Mouse (Mus musculus) limb, embryonic 13.5 days (tissue): ENCODE measurements at regions not wholly inside any gene's neighbourhood (a gene's known extent, or its start where the extent isn't known, plus 50 kb on each side); places are given as distances from the start of the nearest gene placed in this dataset.

ENCODE experiments used
- ATAC-seq: fragments of 200-750 bp; cut with Nextera tagmentation; 2 replicates; pipeline ENCODE4 v1.8.0; 2017; ENCODE audit warnings: low read depth, moderate number of reproducible peaks, moderate TSS enrichment; ENCODE audit not compliant: low FRiP score
- H3K27ac ChIP-seq: fragments of 300-500 bp; sonication (generic); 2 replicates; pipeline ENCODE4 v1.5.1; 2015; ENCODE audit warnings: inconsistent platforms, mild to moderate bottlenecking, moderate library complexity
- H3K27me3 ChIP-seq: fragments of 300-500 bp; sonication (generic); 2 replicates; pipeline ENCODE4 v1.6.1; 2015; ENCODE audit warnings: mild to moderate bottlenecking, inconsistent platforms
- H3K36me3 ChIP-seq: fragments of 300-500 bp; sonication (generic); 2 replicates; pipeline ENCODE4 v1.6.1; 2015; ENCODE audit warnings: inconsistent platforms, mild to moderate bottlenecking, moderate library complexity
- H3K4me1 ChIP-seq: fragments of 300-500 bp; sonication (generic); 2 replicates; pipeline ENCODE4 v1.6.1; 2015; ENCODE audit warnings: inconsistent platforms
- H3K4me2 ChIP-seq: fragments of 300-500 bp; sonication (generic); replicated peaks from 2 replicates; pipeline ENCODE4 v1.6.1; 2015; ENCODE audit warnings: inconsistent platforms, mild to moderate bottlenecking, moderate library complexity
- H3K4me3 ChIP-seq: fragments of 300-500 bp; sonication (generic); 2 replicates; pipeline ENCODE4 v1.5.1; 2015; ENCODE audit warnings: moderate library complexity, mild to moderate bottlenecking, inconsistent platforms
- H3K9ac ChIP-seq: fragments of 300-500 bp; sonication (generic); 2 replicates; pipeline ENCODE4 v1.6.1; 2015; ENCODE audit warnings: mild to moderate bottlenecking, inconsistent platforms
- H3K9me3 ChIP-seq: fragments of 300-500 bp; sonication (generic); 2 replicates; pipeline ENCODE4 v1.6.1; 2016; ENCODE audit warnings: inconsistent platforms
- WGBS: fragments of 180-500 bp; shearing (Covaris S2); methylation state at CpG from one replicate; pipeline ENCODE4 v1.1.7; 2015; 5-methylcytosine and 5-hydroxymethylcytosine counted together

DNA sequence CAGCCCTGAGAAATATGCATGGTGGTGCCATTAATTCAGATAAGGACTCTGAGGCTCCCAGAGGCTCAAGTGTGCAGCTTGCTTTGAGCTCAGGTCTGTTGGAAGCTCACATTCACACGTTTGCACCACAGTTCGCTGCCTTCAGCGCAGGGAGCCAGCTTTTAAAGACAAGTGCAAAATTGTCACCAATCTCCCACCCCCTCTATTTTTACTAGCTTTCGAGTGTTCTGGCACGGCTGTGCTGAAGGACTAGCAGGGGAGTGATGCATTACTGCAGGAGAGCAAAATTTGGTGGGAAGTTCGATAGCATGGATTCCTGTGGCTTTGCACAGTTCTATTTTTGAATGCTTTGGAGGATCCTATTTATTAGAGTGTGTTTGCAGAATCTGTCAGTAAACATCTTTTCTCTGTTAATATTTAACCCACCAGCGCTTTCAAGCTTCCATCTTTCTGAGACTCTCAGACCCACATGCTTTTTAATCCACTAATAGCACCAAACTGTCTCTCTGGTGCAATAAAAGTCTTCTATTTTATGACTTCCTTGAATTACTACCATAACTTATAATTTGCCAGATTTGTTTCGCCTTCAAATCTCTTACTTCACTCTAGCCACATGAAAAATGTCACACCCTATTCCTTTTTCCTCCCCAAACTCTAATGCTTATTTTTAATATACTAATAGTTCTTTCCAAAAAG is 453.6 kb downstream of the Hsfy2 start:
- peaks cover 3% of the 10 kb centered on the region; the same call in 1 of the 2 replicates for H3K27me3 ChIP-seq
- H3K9ac ChIP-seq = no peak overlapping the region
- H3K36me3 ChIP-seq = no peaks in the 10 kb centered on the region
- H3K4me1 ChIP-seq = peaks cover 10% of the 10 kb centered on the region
- no peak overlapping the region for H3K4me3 ChIP-seq
- 14% methylated on average over 8 of the region's 8 CpGs for WGBS
- H3K9me3 ChIP-seq = no peaks in the 10 kb centered on the region
- peak; percentile 44; the same call in 1 of the 2 replicates for ATAC-seq
- H3K4me2 ChIP-seq = no peak overlapping the region; the same call in 1 of the 2 replicates
- no peak overlapping the region for H3K27ac ChIP-seq

DNA sequence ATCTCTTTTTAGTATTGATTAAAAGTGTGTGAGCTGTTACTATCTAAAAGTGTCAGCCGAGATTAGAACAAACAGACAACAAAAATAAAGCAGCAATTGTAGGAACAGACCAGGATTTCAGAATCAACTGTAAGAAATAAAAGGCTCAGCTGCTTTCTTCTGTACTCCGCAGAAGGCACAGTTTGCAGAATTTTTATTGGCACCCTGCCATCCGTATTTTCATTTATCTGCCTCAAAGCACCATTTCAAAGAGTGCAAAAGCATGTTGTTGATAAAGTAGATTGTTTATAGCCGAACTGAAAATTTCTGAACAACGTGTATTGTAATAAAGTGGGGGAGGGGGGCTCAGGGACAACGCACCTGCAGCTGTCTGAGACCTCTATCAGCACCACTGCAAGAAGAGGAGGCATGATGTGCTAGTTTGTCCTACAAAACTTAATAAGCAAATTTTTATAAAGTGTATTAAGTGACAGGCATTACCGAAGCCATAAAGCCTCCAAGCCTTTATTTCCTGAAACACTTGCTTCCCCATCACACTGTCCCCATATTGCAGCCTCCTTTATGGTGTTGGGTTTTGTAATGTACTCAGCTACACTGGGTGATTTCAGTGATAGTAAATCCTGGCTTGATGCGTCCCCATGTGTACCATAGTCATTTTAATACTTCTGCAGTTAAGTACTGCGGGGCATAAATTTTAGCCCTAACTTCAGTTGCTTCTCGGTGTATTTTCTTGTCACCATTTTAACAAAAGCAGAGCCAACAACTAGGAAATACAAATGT is 457.8 kb downstream of the Hsfy2 start:
- no peak for ATAC-seq
- Histone ChIP-seq H3K9ac (no peak overlapping the region), H3K4me1 (peaks cover 10% of the 10 kb centered on the region), H3K9me3 (no peaks in the 10 kb centered on the region), H3K27me3 (peaks cover 4% of the 10 kb centered on the region; the same call in 1 of the 2 replicates), H3K4me2 (no peak overlapping the region), H3K36me3 (no peaks in the 10 kb centered on the region), H3K27ac (no peak overlapping the region), H3K4me3 (no peak overlapping the region)
- WGBS = 62% methylated on average over 10 of the region's 10 CpGs

DNA sequence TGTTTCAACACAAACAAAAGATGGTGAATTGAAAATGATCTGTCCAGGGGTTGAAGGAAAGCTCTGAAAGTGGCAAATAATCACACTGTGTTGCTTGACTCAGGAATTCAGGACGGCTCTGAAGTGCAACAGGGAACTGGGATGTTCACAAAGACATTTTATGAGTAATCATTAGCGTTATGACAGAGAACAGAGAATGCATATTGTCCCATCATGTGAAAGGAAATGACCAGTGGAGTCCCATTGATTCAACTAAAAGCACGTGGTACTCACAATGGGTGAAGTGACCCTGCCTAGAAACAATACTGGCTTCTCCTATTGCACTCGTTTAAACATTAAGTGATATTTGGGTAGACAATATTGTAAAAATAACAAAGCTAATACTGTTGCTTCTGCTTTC is 466.1 kb downstream of the Hsfy2 start:
- H3K4me3 ChIP-seq = no peak overlapping the region
- no peaks in the 10 kb centered on the region for H3K9me3 ChIP-seq
- no peak overlapping the region for H3K27ac ChIP-seq
- ATAC-seq = no peak
- no peak overlapping the region for H3K4me2 ChIP-seq
- WGBS = 68% methylated on average over 4 of the region's 4 CpGs
- H3K27me3 ChIP-seq = 0 out of 2 replicates have a peak, but pooled peaks cover 4% of the 10 kb centered on the region
- no peaks in the 10 kb centered on the region for H3K4me1 ChIP-seq
- no peaks in the 10 kb centered on the region for H3K36me3 ChIP-seq
- no peak overlapping the region for H3K9ac ChIP-seq

DNA sequence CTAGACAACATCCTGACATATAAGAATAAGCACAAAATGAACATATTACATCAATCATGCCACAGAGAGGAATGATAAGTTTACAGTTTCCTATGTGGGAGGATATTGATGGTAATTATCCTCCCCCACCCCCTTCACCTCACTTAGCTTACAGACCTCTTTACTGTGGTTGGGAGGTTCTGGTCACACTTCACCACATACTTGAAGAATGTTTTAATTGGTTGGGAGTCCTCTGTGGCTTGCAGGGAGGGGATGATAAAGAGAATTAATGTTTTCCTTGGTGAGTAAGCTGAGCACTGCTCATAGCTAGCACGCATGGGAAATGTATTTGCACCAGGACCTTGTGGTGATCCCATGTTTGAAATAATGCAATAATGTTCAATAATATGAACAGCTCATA is 468.5 kb downstream of the Hsfy2 start:
- Histone ChIP-seq H3K4me2 (no peak overlapping the region), H3K9me3 (no peaks in the 10 kb centered on the region), H3K9ac (no peak overlapping the region), H3K27me3 (no peaks in the 10 kb centered on the region), H3K27ac (no peak overlapping the region), H3K36me3 (no peaks in the 10 kb centered on the region), H3K4me1 (no peaks in the 10 kb centered on the region), H3K4me3 (no peak overlapping the region)
- 53% methylated on average over 1 of the region's 1 CpGs for WGBS
- no peak for ATAC-seq

DNA sequence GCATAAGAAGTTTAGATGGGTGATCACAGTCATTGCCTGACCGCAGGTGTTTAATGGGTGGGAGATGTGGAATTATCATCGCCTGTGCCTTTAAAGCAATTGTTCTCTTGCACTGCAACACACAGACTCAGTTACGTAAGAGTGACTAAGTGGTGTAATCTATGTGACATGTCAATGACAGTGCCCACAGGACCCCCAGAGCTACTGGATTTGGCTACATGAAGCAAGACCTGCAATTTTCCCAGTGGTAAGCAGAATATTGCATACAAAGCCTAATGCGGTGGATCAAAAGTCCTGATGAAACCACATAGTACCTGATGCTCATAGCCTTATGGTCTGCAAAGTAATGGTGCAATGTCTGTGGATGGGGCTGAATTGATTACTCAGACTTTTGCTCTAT is 469.2 kb downstream of the Hsfy2 start:
- 91% methylated on average over 4 of the region's 4 CpGs for WGBS
- ATAC-seq = no peak
- Histone ChIP-seq H3K4me2 (no peak overlapping the region), H3K4me1 (no peaks in the 10 kb centered on the region), H3K9me3 (no peaks in the 10 kb centered on the region), H3K27ac (no peak overlapping the region), H3K36me3 (no peaks in the 10 kb centered on the region), H3K27me3 (no peaks in the 10 kb centered on the region), H3K9ac (no peak overlapping the region), H3K4me3 (no peak overlapping the region)

DNA sequence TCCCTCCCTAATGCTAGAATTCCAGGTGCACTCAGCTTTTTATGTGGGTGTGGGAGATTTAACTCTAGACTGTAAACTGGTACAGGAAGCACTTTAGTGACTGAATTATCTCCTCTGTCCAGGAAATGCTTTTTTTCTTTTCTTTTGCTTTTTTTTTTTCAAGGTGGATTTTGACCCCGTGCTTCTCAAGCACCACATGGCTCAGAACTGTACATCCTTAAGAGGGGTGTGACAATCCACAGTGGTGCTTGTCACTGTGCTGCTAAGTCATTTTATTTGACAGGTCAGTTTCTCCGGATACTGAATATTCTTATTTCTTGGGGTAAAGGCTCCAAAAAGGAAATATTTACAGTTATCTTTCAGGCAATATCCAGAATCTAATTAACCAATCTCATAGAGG is 472.0 kb downstream of the Hsfy2 start:
- Histone ChIP-seq H3K36me3 (no peaks in the 10 kb centered on the region), H3K4me1 (no peaks in the 10 kb centered on the region), H3K9ac (no peak overlapping the region), H3K4me3 (no peak overlapping the region), H3K27me3 (no peaks in the 10 kb centered on the region), H3K27ac (no peak overlapping the region), H3K9me3 (no peaks in the 10 kb centered on the region), H3K4me2 (no peak overlapping the region)
- 68% methylated on average over 2 of the region's 2 CpGs for WGBS
- no peak for ATAC-seq

DNA sequence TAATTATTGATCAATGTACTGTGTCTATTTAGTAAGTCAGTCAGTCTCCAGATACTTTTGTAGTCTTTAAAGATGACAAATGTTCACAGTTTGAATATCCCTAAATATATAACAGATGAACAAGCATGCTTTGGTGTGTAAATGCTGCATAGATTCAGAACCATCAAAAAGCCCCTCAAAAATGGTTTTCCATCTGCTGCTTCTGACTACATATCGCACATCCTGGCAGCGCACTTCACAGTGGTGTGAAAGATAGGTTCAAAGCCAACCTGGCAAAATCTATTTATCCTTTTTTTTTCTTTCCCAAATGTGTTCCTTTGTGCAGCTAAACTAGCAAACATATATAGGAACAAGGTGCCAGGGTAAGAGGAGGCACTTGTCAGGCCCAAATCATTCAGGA is 472.9 kb downstream of the Hsfy2 start:
- no peak overlapping the region for H3K27ac ChIP-seq
- no peak overlapping the region for H3K4me3 ChIP-seq
- 95% methylated on average over 2 of the region's 2 CpGs for WGBS
- H3K9me3 ChIP-seq = no peaks in the 10 kb centered on the region
- no peaks in the 10 kb centered on the region for H3K4me1 ChIP-seq
- no peak overlapping the region for H3K4me2 ChIP-seq
- H3K27me3 ChIP-seq = no peaks in the 10 kb centered on the region
- H3K9ac ChIP-seq = no peak overlapping the region
- no peaks in the 10 kb centered on the region for H3K36me3 ChIP-seq
- no peak for ATAC-seq

DNA sequence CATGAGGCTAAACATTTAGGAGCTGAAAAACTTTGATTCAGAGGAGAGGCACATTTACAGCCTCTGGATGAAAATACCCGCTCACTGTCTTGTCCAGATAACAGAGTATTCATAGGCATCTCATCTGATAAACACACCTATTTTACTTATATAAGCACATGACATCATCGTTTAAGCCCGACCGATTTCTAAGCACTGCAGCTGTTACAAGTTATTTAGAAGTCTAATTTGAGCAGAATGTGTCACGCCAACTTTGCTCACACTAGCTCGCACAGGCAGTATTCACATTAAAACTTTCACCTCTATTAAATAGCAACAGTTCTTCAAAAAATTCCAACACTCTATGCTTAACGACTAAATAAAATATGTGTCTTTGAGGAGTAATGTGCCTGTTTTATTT is 506.3 kb downstream of the Hsfy2 start:
- ATAC-seq = no peak
- Histone ChIP-seq H3K9ac (no peak overlapping the region), H3K27me3 (no peaks in the 10 kb centered on the region), H3K4me1 (peaks cover 9% of the 10 kb centered on the region; the same call in 1 of the 2 replicates), H3K9me3 (no peaks in the 10 kb centered on the region), H3K27ac (no peak overlapping the region), H3K36me3 (no peaks in the 10 kb centered on the region), H3K4me3 (no peak overlapping the region), H3K4me2 (no peak overlapping the region; the same call in 1 of the 2 replicates)
- WGBS = 56% methylated on average over 7 of the region's 7 CpGs

DNA sequence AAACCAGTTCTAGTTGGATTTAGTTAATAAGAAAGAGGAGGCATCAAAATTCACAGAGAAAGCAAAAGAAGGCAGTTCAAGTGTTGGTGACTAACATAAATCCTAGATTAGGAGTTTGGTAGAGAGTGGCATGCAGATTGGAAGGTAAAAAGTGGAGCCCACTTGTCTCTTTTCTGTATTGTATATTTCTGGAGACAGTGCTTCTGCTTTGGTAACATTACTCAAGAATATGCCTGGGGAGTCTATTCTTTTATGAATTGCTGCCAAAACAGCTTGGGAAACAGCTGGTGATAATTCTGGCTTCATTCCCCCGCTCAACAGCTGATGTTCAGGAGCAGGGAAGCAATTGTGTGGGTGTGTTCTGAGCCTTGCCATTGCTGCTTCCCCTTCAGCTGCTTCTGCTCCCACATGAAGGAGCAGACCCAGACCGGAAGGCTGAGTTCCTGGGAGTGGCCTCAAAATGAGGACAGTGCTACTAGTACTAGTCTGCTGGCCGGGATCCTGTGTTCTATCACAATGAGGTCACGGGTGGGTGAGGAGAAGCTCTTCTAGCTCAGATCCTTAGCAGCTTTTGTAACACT is 547.9 kb downstream of the Hsfy2 start:
- no peak overlapping the region for H3K9ac ChIP-seq
- no peaks in the 10 kb centered on the region for H3K9me3 ChIP-seq
- no peak overlapping the region for H3K27ac ChIP-seq
- no peak overlapping the region for H3K4me3 ChIP-seq
- no peak overlapping the region for H3K4me2 ChIP-seq
- 64% methylated on average over 4 of the region's 4 CpGs for WGBS
- H3K27me3 ChIP-seq = no peaks in the 10 kb centered on the region
- H3K36me3 ChIP-seq = no peaks in the 10 kb centered on the region
- H3K4me1 ChIP-seq = no peaks in the 10 kb centered on the region
- peak; percentile 51; the same call in 1 of the 2 replicates for ATAC-seq

DNA sequence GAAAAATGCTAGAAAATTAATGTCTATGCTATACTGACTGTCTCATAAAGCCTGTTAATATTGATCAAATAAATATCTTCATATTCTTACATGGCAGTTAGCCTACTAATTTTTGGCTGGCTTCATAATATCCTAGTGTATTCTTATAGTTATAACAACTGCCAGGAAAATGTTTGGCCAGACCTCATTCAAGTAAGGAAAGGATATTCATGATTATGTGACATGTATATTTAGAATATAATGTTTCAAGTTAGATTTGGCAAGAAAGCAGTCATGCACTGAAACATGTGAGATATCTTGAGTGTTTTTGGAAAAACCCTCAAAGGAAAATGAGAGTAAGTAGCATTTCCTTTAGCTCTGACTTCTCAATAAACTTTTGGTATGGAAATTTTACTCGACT is 548.9 kb downstream of the Hsfy2 start:
- no peak overlapping the region for H3K4me2 ChIP-seq
- no peaks in the 10 kb centered on the region for H3K36me3 ChIP-seq
- H3K9ac ChIP-seq = no peak overlapping the region
- no peaks in the 10 kb centered on the region for H3K4me1 ChIP-seq
- H3K4me3 ChIP-seq = no peak overlapping the region
- 56% methylated on average over 1 of the region's 1 CpGs for WGBS
- no peak overlapping the region for H3K27ac ChIP-seq
- no peak for ATAC-seq
- no peaks in the 10 kb centered on the region for H3K27me3 ChIP-seq
- no peaks in the 10 kb centered on the region for H3K9me3 ChIP-seq

DNA sequence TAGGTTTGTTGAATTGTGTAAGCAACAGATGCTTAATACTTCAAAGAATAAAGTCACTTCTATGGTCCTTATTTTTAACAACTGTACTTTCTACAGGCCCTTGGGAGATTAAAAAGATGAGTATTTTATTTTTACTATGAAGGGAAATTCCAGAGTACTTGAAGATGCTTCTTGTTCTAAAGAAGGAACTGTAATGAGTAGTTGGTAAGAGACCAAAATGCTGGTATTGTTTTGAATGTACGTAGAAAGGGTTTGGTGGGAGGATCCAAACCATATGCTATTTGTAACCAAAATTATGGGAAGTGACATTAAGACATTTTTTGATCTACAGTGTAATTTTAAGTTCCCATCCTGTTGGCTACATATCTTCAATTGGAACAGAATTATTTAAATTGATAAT is 560.5 kb downstream of the Hsfy2 start:
- H3K4me3 ChIP-seq = no peak overlapping the region
- no peaks in the 10 kb centered on the region for H3K9me3 ChIP-seq
- H3K4me1 ChIP-seq = no peaks in the 10 kb centered on the region
- 88% methylated on average over 1 of the region's 1 CpGs for WGBS
- H3K27ac ChIP-seq = no peak overlapping the region
- H3K9ac ChIP-seq = no peak overlapping the region
- ATAC-seq = no peak
- H3K4me2 ChIP-seq = no peak overlapping the region
- H3K27me3 ChIP-seq = no peaks in the 10 kb centered on the region
- no peaks in the 10 kb centered on the region for H3K36me3 ChIP-seq

DNA sequence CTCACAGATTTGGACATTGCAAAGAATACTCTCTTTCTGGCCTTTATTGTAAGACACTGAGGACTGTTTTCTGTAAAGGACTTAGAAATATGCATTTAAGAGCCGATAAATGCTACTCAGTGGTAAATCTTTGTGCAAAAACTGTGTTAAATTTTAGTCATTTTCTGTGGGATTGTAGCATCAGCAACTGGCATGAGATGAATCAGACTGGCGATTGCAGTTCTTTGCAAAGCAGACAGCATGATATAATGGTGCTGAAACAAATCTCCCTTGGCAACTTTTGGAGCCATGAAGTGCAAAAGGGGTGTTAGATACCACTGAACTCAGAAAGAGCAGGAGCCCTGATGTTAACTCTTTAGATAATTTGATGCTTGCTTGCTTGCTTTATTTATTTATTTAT is 565.0 kb downstream of the Hsfy2 start:
- Histone ChIP-seq H3K27me3 (no peaks in the 10 kb centered on the region), H3K4me1 (no peaks in the 10 kb centered on the region), H3K36me3 (no peaks in the 10 kb centered on the region), H3K27ac (no peak overlapping the region), H3K4me3 (no peak overlapping the region), H3K9ac (no peak overlapping the region), H3K9me3 (no peaks in the 10 kb centered on the region), H3K4me2 (no peak overlapping the region)
- 82% methylated on average over 2 of the region's 2 CpGs for WGBS
- ATAC-seq = no peak
